Mouse (Mus musculus): ENCODE measurements at regions not wholly inside any gene's neighbourhood (a gene's known extent, or its start where the extent isn't known, plus 50 kb on each side); places are given as distances from the start of the nearest gene placed in this dataset.

DNA sequence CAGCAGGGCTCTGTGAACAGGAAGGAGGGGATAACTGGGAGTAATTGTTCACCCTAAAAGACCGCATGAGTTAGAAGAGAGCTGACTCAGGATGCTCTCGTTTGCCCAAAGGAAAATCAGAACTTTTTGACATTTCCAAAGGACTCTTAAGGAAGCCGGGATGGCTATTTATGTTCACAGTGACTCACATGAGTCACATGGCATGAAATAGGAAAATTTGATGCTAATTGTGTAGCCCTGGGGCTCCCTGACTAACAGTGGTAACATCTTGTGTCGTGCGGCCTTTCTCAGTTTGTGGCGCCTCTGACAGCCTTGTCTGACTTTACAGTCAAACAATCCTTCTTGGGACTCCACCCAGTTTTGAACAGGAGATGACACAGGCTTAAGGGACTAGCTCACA, 51.9 kb upstream of the Cacna1a start:
- DNase-seq, result no peak

DNA sequence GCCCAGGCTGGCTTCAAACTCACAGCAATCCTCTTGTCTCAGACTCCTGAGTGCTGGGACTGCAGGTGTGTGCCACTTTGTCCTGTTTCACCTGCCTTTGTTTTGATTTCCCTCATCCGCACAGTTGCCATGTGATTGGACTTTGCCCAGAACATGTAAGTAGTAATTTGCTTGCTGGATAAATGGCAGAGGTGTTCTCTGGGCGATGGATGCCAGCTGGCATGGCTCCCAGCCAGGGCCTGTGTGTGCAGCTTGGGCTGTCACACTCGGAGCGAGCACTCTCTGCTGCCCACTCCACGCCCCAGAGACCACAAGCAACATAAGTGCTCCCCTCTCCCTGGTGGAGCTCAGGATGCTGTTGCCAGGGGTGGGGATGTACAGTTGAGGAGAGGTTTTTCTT, 53.9 kb upstream of the Cacna1a start:
- peak; percentile 49 for DNase-seq

DNA sequence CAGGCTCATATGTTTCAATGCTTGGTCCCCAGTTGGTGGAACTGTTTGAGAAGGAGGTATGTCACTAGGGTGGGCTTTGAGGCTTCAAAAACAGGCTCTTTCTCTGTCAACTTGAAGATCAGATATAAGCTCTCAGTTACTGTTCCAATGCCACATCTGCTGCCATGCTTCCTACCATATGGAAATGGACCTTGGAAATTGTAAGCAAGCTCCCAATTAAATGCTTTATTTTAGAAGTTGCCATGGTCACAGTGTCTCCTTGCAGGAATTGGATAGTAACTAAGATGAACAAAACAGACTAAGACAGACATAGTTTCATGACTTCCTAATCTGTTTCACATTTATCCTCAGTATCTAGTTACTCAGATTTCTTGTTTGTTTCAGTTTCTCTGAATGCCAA, 56.7 kb upstream of the Cacna1a start:
- no peak for DNase-seq

DNA sequence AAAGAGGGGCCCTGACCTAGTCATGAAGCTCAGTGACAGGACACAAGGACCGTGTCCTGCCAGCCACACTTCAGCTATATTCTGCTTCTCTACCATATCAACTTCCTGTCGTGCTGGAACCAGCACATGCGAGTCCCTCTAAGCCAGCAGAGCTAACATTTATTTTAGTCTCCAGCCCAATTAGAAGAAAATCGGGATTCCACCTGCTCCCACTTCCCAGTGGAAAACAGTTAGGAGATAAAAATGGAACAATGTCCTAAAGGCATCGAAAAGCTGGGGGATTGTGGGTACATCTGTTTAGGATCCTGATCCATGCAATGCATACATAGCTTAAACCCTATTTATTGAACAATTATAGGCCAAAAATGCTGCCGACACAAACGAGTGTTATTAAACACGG, 58.7 kb upstream of the Cacna1a start:
- no peak for DNase-seq

GRCm38 (mm10) chr8:84322761-84323160, 52.6 kb upstream of the Ccdc130 start:
- peak; percentile 17 for DNase-seq

DNA sequence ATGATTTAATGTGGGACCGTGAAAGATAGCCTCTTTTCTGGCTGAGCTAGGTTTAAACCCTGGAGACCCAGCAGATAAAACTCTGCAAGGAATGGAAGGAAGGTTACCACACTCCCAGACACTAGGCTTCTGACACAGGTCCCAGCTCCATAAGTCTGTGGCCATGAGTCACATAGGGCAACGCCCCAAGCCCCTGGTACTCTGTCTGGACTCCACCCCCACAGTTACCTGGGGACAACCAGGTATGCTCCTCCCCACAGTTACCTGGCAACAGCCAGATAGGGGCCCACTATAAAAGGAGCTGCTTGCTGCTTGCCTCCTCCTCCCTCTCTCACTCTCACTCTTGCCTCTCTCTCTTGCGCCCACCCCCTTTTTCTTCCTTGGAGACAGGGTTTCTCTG, 51.7 kb upstream of the Ccdc130 start:
- DNase-seq, result no peak
